Mouse (Mus musculus): Measurements from ENCODE around the gene Gm20431. TPM values are rescaled to one million over a fixed set of nuclear protein-coding genes. Genes with fewer than 3 reads are reported as not detected.
A peak's percentile ranks its signal among the peaks of the same experiment; 100 is the strongest.

Gm20431 gene
- total RNA-seq, 2 experiments from 2014 or later = 6.1 TPM; not detected in 1

DNA sequence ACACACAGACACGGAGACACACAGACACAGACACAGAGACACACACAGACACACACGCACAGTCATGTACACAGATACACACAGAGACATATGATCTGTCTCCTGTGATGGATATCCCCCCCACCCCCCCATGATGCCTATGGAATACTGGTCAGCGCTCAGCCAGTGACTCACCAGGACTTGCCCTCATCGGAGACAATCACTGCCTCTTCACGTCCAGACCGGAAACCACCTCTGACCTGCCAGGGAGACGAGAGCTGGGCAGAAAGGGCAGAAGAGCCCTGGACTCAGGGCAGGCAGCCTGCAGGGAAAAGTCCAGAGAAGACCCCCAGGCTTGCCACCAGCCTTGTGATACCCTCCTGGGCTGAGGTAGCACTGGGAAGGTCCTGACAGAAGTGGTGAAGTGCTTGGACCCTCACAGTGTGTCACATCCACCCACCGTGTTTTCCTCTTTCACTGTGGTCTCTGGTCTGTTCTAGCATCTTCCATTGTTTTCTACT is 85.1 kb downstream of the Gm20431 start:
- no peak for ATAC-seq (ENCODE audit: poor library complexity, severe bottlenecking)

DNA sequence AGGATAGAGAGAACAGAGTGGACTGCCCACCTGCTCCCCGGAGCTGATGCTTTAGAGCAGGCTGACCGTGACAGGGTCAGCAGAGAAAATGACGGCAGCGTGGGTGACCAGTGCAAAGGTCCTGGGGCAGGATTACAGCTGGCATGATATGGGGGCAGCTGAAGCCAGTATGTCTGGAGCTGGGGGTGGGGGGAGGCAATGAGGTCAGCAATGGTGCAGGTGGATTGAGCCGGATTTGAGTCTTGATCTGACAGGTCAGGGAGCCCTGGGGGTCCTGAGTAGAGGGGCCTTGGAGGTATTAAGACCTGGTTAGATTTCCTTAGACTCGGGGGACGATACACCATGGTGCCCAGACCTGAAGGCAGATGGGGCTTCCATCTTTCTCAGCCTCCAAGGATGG is 85.7 kb downstream of the Gm20431 start:
- no peak for ATAC-seq (ENCODE audit: poor library complexity, severe bottlenecking)

GRCm38 (mm10) chr2:167574814-167575213 is 86.5 kb downstream of the Gm20431 start:
- no peak for ATAC-seq (ENCODE audit: poor library complexity, severe bottlenecking)

GRCm38 (mm10) chr2:167571442-167572220 is 89.7 kb downstream of the Gm20431 start:
- no peak for ATAC-seq (ENCODE audit: poor library complexity, severe bottlenecking)

- ATAC-seq (ENCODE audit: poor library complexity, severe bottlenecking) = no peak
Measured at GRCm38 (mm10) chr2:167570815-167571214, 90.5 kb downstream of the Gm20431 start.

DNA sequence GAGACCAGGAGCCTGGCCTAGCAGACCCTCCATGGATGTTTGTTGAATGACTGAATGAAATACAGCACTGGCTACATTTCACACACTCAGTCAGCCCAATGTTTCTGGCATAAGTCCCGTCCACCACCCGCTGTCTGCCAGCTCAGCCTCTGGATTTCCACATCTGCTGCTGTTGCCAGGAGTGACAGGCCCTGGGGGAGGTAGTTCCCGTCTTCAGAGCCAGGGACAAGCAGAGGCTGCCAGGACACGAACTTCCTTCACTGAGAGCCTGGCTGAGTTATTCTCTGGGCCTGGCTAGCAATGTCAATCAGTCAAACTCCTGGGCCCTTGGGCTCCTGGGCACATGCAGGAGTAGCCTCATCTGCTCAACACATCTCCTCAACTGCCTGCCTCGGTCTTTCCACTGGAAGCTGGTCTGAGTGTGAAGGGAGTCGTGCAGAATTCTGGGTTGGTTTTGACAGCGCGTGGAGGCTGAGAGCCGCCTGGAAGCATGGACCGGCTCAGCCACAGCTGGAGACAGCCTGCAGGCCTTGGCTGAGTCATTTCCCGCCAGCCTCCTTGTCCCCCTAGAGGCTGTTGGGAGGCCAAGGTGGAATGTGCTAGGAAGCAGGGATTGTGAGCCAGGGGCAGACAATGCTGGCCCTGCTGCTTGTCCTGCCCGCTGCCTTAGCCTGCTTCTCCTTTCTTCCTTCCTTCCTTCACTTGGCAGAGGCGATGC is 91.2 kb downstream of the Gm20431 start:
- peak; percentile 66 for ATAC-seq (ENCODE audit: poor library complexity, severe bottlenecking)

GRCm38 (mm10) chr2:167568112-167568511 is 93.2 kb downstream of the Gm20431 start:
- no peak for ATAC-seq (ENCODE audit: poor library complexity, severe bottlenecking)

DNA sequence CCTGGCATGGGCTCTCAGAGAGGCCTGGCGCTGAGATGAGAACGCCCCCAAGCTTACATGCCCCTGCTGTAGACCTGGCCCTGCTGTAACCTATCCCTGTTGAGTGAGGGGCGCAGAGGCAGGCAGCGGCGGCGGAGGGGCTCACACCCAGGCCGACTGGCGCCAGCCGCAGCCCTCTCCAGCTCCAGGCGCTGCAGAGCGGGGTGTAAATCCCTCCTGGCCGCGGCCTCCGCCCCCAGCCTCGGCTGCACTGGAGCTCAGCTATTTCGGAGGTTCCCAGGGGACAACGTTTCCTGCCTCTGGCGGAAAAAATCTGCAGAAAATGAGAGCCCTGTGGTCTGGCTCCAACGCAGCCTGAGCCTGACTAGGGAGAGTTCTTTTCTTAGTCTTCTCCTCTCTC is 95.6 kb downstream of the Gm20431 start:
- ATAC-seq (ENCODE audit: poor library complexity, severe bottlenecking) = no peak

- ATAC-seq (ENCODE audit: poor library complexity, severe bottlenecking) = no peak
Measured at GRCm38 (mm10) chr2:167565312-167565656, 96.0 kb downstream of the Gm20431 start.

GRCm38 (mm10) chr2:167564551-167565311 is 96.6 kb downstream of the Gm20431 start:
- no peak for ATAC-seq (ENCODE audit: poor library complexity, severe bottlenecking)

DNA sequence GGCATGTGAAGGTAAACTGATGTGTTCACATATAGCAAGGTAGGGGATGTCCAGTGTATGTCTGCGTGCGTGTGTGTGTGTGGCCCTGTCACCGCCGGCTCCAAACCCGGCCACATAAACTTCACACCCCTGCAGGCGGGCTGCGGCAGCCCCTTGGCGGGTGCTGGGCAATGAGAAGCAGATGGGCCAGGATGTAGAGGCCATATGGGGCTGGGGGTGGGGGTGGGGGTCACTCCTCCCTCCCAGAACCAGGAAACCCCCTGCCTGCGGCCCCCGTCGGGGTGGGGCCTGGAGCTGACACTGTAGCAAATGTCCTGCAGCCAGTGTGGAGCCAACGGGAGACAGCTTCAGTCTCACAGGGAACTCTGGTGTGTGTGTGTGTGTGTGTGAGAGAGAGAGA is 97.6 kb downstream of the Gm20431 start:
- ATAC-seq (ENCODE audit: poor library complexity, severe bottlenecking) = no peak

GRCm38 (mm10) chr2:167563035-167563434 is 98.3 kb downstream of the Gm20431 start:
- ATAC-seq (ENCODE audit: poor library complexity, severe bottlenecking) = no peak

- ATAC-seq (ENCODE audit: poor library complexity, severe bottlenecking) = no peak
Measured at GRCm38 (mm10) chr2:167562101-167562500, 99.2 kb downstream of the Gm20431 start.

DNA sequence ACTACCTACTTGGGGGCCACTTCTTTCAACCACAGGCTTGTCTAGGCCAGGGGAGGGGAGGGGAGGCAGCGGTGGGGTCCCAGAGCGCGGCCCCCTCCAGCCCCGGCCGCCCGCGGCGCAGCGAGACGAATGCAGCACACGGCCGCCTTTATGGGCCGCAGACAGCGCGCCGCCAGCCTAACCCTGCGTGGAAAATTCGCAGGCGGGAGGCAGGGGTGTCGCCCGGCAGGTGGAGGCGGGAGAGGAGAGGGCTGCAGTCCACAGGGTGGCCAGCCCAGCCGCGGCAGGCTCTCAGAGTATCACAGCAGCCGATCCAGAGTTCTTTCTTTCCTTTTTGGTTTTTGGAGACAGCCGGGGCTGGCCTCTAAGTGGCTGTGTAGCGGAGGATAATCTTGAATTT is 101.9 kb downstream of the Gm20431 start:
- no peak for ATAC-seq (ENCODE audit: poor library complexity, severe bottlenecking)

Other genes starting within 250 kb of the Gm20431 start
- gene Slc9a8, start 239.8 kb downstream of the Gm20431 start, total RNA-seq (2015) = 19.1 and 27.9 TPM in 2 replicates
- 17.2 and 24.7 TPM in 2 replicates for gene Slc9a8, start 239.8 kb downstream of the Gm20431 start, total RNA-seq (2017)
- 59.7 and 61.7 TPM in 2 replicates for gene Rnf114, start 168.9 kb downstream of the Gm20431 start, total RNA-seq (2015)
- 36.3 and 37.8 TPM in 2 replicates for gene Rnf114, start 168.9 kb downstream of the Gm20431 start, total RNA-seq (2017)
- 9.0 and 11.3 TPM in 2 replicates for gene Spata2, start 168.6 kb downstream of the Gm20431 start, total RNA-seq (2015)
- 6.3 and 10.3 TPM in 2 replicates for gene Spata2, start 168.6 kb downstream of the Gm20431 start, total RNA-seq (2017)
- 0.40 and 1.8 TPM in 2 replicates for gene Snai1, start 123.3 kb downstream of the Gm20431 start, total RNA-seq (2015)
- 0.40 TPM in 1 of 2 replicates, not detected in the other for gene Snai1, start 123.3 kb downstream of the Gm20431 start, total RNA-seq (2017)
- 68.8 and 86.3 TPM in 2 replicates for gene Ube2v1, start 29.4 kb downstream of the Gm20431 start, total RNA-seq (2015)
- gene Ube2v1, start 29.4 kb downstream of the Gm20431 start, total RNA-seq (2017) = 45.1 and 51.9 TPM in 2 replicates
- 79.3 and 125 TPM in 2 replicates for gene Cebpb, start 27.4 kb upstream of the Gm20431 start, total RNA-seq (2015)
- gene Cebpb, start 27.4 kb upstream of the Gm20431 start, total RNA-seq (2017) = 55.5 and 59.5 TPM in 2 replicates
- 25.1 and 35.7 TPM in 2 replicates for gene Tmem189, start 28.3 kb upstream of the Gm20431 start, total RNA-seq (2015)
- gene Tmem189, start 28.3 kb upstream of the Gm20431 start, total RNA-seq (2017) = 40.6 and 43.1 TPM in 2 replicates